Mouse (Mus musculus): Measurements from ENCODE around the gene Oas1e. TPM values are rescaled to one million over a fixed set of nuclear protein-coding genes. Genes with fewer than 3 reads are reported as not detected.

The Oas1e gene
- total and polyA plus RNA-seq, 2 experiments from 2014 or later: 0.21 TPM; not detected in 1

GRCm38 (mm10) chr5:120751206-120751605 is 44.1 kb downstream of the Oas1e start:
- no peaks in the 10 kb centered on the region for H3K9me3 ChIP-seq (ENCODE audit: low read length)
- H3K27me3 ChIP-seq (ENCODE audit: insufficient read depth, low read length): no peaks in the 10 kb centered on the region
- no peak for TF ChIP-seq CTCF (IDR thresholded peaks at IDR 0.05; ENCODE audit: low read depth)
- H3K9ac ChIP-seq: no peak overlapping the region
- no peak overlapping the region for H3K27ac ChIP-seq (ENCODE audit: low read depth, low read length)
- no peaks in the 10 kb centered on the region for H3K36me3 ChIP-seq (ENCODE audit: insufficient read depth)
- no peak overlapping the region for H3K4me3 ChIP-seq (ENCODE audit: low read depth, low read length)
- ATAC-seq (no peak), DNase-seq (no peak)
- no peaks in the 10 kb centered on the region for H3K4me1 ChIP-seq (ENCODE audit: insufficient read depth)
- H3K4me2 ChIP-seq (ENCODE audit: low read depth): no peak overlapping the region
- WGBS: 77% methylated on average over 3 of the region's 3 CpGs

- ATAC-seq: no peak
- 73% methylated on average over 5 of the region's 5 CpGs for WGBS
- TF ChIP-seq CTCF (IDR thresholded peaks at IDR 0.05; ENCODE audit: low read depth): no peak
Observed at GRCm38 (mm10) chr5:120749688-120750087, 45.6 kb downstream of the Oas1e start, which contains the start of gene Oas2. Gene Oas2, minus strand, starts transcription at chr5:120749853.

GRCm38 (mm10) chr5:120746451-120746850 is 48.9 kb downstream of the Oas1e start:
- Histone ChIP-seq H3K27ac (ENCODE audit: low read depth, low read length) (no peak overlapping the region), H3K27me3 (ENCODE audit: insufficient read depth, low read length) (no peaks in the 10 kb centered on the region), H3K9ac (no peak overlapping the region), H3K4me1 (ENCODE audit: insufficient read depth) (no peaks in the 10 kb centered on the region), H3K36me3 (ENCODE audit: insufficient read depth) (no peaks in the 10 kb centered on the region), H3K9me3 (ENCODE audit: low read length) (no peaks in the 10 kb centered on the region), H3K4me2 (ENCODE audit: low read depth) (no peak overlapping the region), H3K4me3 (ENCODE audit: low read depth, low read length) (no peak overlapping the region)
- DNase-seq (peak; percentile 86), ATAC-seq (no peak)
- WGBS: 6% methylated on average over 5 of the region's 5 CpGs
- peak; percentile 83 for TF ChIP-seq CTCF (IDR thresholded peaks at IDR 0.05; ENCODE audit: low read depth)

More at GRCm38 (mm10) chr5:120749688-120750087, 45.6 kb downstream of the Oas1e start, which contains the start of gene Oas2:
- Histone ChIP-seq H3K4me1 (ENCODE audit: insufficient read depth) (no peaks in the 10 kb centered on the region), H3K27ac (ENCODE audit: low read depth, low read length) (no peak within 1 kb of the TSS), H3K4me3 (ENCODE audit: low read depth, low read length) (no peak within 1 kb of the TSS), H3K36me3 (ENCODE audit: insufficient read depth) (no peaks in the 10 kb centered on the region), H3K9ac (no peak within 1 kb of the TSS), H3K4me2 (ENCODE audit: low read depth) (no peak within 1 kb of the TSS), H3K9me3 (ENCODE audit: low read length) (no peaks in the 10 kb centered on the region), H3K27me3 (ENCODE audit: insufficient read depth, low read length) (no peaks in the 10 kb centered on the region)
- no peak for DNase-seq

GRCm38 (mm10) chr5:120742125-120742524 is 53.2 kb downstream of the Oas1e start:
- DNase-seq: peak; percentile 43
- no peak overlapping the region for H3K4me2 ChIP-seq (ENCODE audit: low read depth)
- H3K36me3 ChIP-seq (ENCODE audit: insufficient read depth): no peaks in the 10 kb centered on the region
- no peaks in the 10 kb centered on the region for H3K27me3 ChIP-seq (ENCODE audit: insufficient read depth, low read length)
- 30% methylated on average over 4 of the region's 4 CpGs for WGBS
- no peaks in the 10 kb centered on the region for H3K9me3 ChIP-seq (ENCODE audit: low read length)
- no peak overlapping the region for H3K4me3 ChIP-seq (ENCODE audit: low read depth, low read length)
- no peaks in the 10 kb centered on the region for H3K4me1 ChIP-seq (ENCODE audit: insufficient read depth)
- no peak overlapping the region for H3K27ac ChIP-seq (ENCODE audit: low read depth, low read length)
- ATAC-seq: no peak
- TF ChIP-seq CTCF (IDR thresholded peaks at IDR 0.05; ENCODE audit: low read depth): peak; percentile 68
- H3K9ac ChIP-seq: no peak overlapping the region

Other genes starting within 250 kb of the Oas1e start
- gene Tpcn1, start 206.9 kb downstream of the Oas1e start, total RNA-seq (2014; rRNA removed): 10.0 and 14.3 TPM in 2 replicates
- gene Tpcn1, start 206.9 kb downstream of the Oas1e start, polyA plus RNA-seq (2015; fragmentation: Nextera tagmentation; extraction: Ambion mirVana): 7.9 and 11.1 TPM in 2 replicates
- 1.4 and 2.0 TPM in 2 replicates for gene Iqcd, start 206.5 kb downstream of the Oas1e start, total RNA-seq (2014; rRNA removed)
- gene Iqcd, start 206.5 kb downstream of the Oas1e start, polyA plus RNA-seq (2015; fragmentation: Nextera tagmentation; extraction: Ambion mirVana): 1.4 and 1.8 TPM in 2 replicates
- 24.1 and 36.5 TPM in 2 replicates for gene Rita1, start 182.9 kb downstream of the Oas1e start, total RNA-seq (2014; rRNA removed)
- gene Rita1, start 182.9 kb downstream of the Oas1e start, polyA plus RNA-seq (2015; fragmentation: Nextera tagmentation; extraction: Ambion mirVana): 28.6 and 31.8 TPM in 2 replicates
- 43.9 and 46.0 TPM in 2 replicates for gene Ddx54, start 182.8 kb downstream of the Oas1e start, total RNA-seq (2014; rRNA removed)
- 35.5 and 40.0 TPM in 2 replicates for gene Ddx54, start 182.8 kb downstream of the Oas1e start, polyA plus RNA-seq (2015; fragmentation: Nextera tagmentation; extraction: Ambion mirVana)
- 1.9 and 2.1 TPM in 2 replicates for gene Cfap73, start 161.3 kb downstream of the Oas1e start, total RNA-seq (2014; rRNA removed)
- 0.68 and 1.2 TPM in 2 replicates for gene Cfap73, start 161.3 kb downstream of the Oas1e start, polyA plus RNA-seq (2015; fragmentation: Nextera tagmentation; extraction: Ambion mirVana)
- gene Rasal1, start 146.7 kb downstream of the Oas1e start, total RNA-seq (2014; rRNA removed): 25.9 and 36.8 TPM in 2 replicates
- 14.0 and 20.0 TPM in 2 replicates for gene Rasal1, start 146.7 kb downstream of the Oas1e start, polyA plus RNA-seq (2015; fragmentation: Nextera tagmentation; extraction: Ambion mirVana)
- 154 and 193 TPM in 2 replicates for gene Dtx1, start 83.6 kb downstream of the Oas1e start, total RNA-seq (2014; rRNA removed)
- gene Dtx1, start 83.6 kb downstream of the Oas1e start, polyA plus RNA-seq (2015; fragmentation: Nextera tagmentation; extraction: Ambion mirVana): 59.4 and 65.2 TPM in 2 replicates
- 0.38 and 0.71 TPM in 2 replicates for gene Oas2, start 45.7 kb downstream of the Oas1e start, total RNA-seq (2014; rRNA removed)
- 0.19 and 0.30 TPM in 2 replicates for gene Oas2, start 45.7 kb downstream of the Oas1e start, polyA plus RNA-seq (2015; fragmentation: Nextera tagmentation; extraction: Ambion mirVana)
- gene Oas3, start 17.9 kb downstream of the Oas1e start, total RNA-seq (2014; rRNA removed): 0.38 and 0.52 TPM in 2 replicates
- gene Oas3, start 17.9 kb downstream of the Oas1e start, polyA plus RNA-seq (2015; fragmentation: Nextera tagmentation; extraction: Ambion mirVana): 0.29 and 0.69 TPM in 2 replicates
- gene Oas1c, start 17.0 kb upstream of the Oas1e start, total RNA-seq (2014; rRNA removed): 0.69 and 1.8 TPM in 2 replicates
- 0.63 and 0.80 TPM in 2 replicates for gene Oas1c, start 17.0 kb upstream of the Oas1e start, polyA plus RNA-seq (2015; fragmentation: Nextera tagmentation; extraction: Ambion mirVana)
- gene Oas1f, start 51.8 kb upstream of the Oas1e start, total RNA-seq (2014; rRNA removed): not detected in 2 replicates
- not detected in 2 replicates for gene Oas1f, start 51.8 kb upstream of the Oas1e start, polyA plus RNA-seq (2015; fragmentation: Nextera tagmentation; extraction: Ambion mirVana)
- not detected in 2 replicates for gene Oas1h, start 65.9 kb upstream of the Oas1e start, total RNA-seq (2014; rRNA removed)
- not detected in 2 replicates for gene Oas1h, start 65.9 kb upstream of the Oas1e start, polyA plus RNA-seq (2015; fragmentation: Nextera tagmentation; extraction: Ambion mirVana)
- 0.15 and 0.62 TPM in 2 replicates for gene Oas1g, start 92.1 kb upstream of the Oas1e start, total RNA-seq (2014; rRNA removed)
- 0.23 and 0.40 TPM in 2 replicates for gene Oas1g, start 92.1 kb upstream of the Oas1e start, polyA plus RNA-seq (2015; fragmentation: Nextera tagmentation; extraction: Ambion mirVana)
- gene Oas1a, start 112.0 kb upstream of the Oas1e start, total RNA-seq (2014; rRNA removed): 0.77 and 2.0 TPM in 2 replicates
- 1.2 and 1.3 TPM in 2 replicates for gene Oas1a, start 112.0 kb upstream of the Oas1e start, polyA plus RNA-seq (2015; fragmentation: Nextera tagmentation; extraction: Ambion mirVana)
- 0.15 and 0.48 TPM in 2 replicates for gene Oas1d, start 119.0 kb upstream of the Oas1e start, total RNA-seq (2014; rRNA removed)
- 0.41 TPM in 1 of 2 replicates, not detected in the other for gene Oas1d, start 119.0 kb upstream of the Oas1e start, polyA plus RNA-seq (2015; fragmentation: Nextera tagmentation; extraction: Ambion mirVana)
- 39.2 and 44.1 TPM in 2 replicates for gene Rph3a, start 214.6 kb upstream of the Oas1e start, total RNA-seq (2014; rRNA removed)
- gene Rph3a, start 214.6 kb upstream of the Oas1e start, polyA plus RNA-seq (2015; fragmentation: Nextera tagmentation; extraction: Ambion mirVana): 29.5 and 36.4 TPM in 2 replicates